Mouse (Mus musculus) CD4-positive, CD25-positive, alpha-beta regulatory T cell, adult 4 months (primary cell): ENCODE measurements at regions not wholly inside any gene's neighbourhood (a gene's known extent, or its start where the extent isn't known, plus 50 kb on each side); places are given as distances from the start of the nearest gene placed in this dataset.
"Not testable (repeated sequence)": the region's sequence is repeated elsewhere in the genome, so short reads cannot be mapped to it uniquely, and the experiment has no call there.

ENCODE experiments used
- ATAC-seq: one replicate; pipeline ENCODE4 v1.8.0; 2017

DNA sequence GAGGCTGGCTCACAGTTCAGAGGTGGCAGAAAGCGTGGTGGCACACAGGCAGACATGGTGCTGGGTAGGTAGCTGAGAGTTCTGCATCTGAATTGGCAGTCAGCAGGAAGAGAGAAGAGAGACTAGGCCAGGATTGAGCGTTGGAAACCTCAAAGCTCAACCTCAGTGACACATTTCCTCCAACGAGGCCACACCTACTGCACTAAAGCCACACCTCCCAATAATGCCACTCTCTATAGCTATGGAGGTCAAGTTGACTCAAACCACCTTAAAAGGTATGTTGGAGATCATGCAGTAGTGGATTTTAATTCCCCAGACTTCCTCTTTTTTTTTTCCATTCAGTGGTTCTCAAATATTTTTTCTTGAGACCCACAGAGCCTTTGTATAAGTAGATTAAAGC, 57.1 kb downstream of the Ccdc54 start:
- ATAC-seq, result no peak

DNA sequence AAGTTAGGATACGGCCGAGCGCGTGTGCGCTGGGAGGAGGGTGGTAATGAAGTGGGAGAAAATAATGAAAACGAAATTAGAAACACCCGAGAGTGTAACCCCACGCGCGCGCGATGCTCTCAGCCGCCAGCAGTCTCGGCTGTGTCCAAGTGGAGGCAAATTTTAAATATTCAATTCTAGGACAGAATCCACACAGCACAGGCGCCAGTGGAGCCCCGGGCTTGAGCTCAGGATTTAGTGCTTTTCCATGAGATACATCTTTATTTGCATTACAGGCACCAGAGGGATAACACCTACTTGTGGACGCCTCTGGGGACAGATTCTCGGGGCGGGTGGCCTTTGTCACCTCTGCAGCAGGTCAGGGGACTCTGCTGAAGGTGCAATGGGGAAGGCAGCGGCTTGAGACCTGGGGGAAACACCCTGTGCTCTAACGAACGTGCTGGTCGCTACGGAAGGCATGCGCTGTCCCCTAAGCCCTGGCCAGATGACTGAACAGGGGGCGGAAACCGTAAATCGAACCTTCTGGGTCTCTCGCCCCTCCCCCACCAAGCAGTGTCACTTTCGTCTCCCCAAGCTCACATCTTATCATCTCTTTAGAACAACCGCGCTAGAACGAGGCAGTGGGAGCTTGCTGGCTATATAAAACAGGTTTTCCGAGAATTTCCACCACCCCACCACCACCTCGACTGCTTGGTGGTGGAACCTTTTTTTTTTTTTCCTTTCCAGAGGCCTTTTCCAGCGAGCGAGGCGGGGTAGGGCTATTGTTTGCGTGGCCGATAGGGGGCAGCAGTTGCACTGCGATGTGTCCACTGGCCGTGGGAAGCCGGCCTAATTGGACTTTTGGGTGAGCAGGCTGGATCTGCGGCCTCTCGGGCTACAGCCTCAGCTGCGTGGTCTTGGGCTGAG, 61.2 kb downstream of the Ccdc54 start:
- ATAC-seq, result peak; percentile 53

DNA sequence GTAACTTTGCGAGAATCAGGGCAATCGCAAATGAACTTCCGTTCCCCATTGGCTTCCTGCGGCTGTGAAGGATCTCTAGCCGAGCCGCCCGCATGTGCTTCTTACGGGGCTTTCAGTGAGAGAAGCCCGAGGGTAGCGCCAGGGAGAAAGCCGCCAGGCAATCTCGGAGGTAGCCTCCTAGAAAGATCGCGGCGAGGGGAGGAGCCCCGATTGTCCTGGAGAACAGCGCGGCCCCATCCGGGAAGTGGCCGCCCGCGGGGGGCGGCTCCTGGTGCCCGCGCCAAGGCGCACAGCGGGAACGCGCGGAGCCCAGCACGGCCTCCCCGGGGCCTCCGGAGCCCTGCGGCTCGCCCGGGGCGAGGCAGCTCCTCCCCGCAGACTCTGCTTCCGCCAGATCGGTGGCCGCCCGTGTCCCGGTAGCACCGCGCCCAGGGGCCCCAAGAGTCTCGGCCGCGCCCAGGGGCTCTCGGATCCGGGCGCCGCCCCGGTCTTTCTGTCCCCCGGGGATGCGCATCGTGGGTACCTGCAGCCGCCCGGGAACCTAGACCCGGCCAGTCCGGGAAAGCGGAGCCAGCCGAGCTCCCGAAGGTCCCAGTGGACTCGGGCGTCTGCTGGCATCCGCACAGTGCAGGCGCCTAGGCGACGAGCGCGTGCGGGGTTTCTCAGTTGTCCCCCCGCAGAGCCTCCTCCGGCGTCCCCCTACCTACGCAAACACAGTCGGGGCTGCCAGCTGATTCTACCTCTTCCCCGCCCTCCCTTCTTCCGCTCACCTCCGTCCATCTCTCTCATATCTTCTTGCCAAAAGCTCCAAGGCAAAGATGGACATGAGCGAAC, 62.1 kb downstream of the Ccdc54 start:
- ATAC-seq, result peak; percentile 60

DNA sequence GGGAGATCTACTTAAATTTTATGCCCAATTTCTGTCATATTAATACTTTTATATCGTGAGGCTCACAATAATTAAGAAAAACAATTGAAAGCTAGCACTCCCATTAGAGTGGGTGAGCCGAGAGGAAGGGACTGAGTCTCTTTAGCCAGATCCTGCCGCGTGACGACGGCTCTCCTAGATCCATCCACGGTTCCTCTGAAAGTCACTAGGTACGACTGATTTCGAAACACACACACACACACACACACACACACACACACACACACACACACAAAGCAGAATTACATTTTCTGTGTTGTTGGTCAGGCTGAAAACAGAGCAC, 62.6 kb downstream of the Ccdc54 start:
- ATAC-seq, result no peak

DNA sequence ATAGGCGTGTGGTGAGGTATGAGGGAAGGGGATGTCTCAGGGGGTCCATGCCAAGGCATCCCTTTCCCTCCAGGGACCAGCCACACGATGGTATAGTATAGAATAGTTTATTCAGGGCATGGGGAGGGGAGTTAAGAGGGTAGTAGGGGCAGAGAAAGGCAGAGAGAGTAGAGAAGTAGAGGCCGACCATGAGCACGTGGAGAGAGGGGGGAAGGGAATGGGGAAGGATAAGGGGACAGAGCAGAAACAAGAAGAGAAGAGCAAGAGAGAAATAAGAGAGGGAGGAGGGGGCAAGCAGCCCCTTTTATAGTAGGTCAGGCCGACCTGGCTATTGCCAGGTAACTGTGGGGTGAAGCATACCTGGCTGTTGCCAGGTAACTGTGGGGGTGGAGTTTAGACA, 64.0 kb downstream of the Ccdc54 start:
- not testable (repeated sequence) for ATAC-seq

DNA sequence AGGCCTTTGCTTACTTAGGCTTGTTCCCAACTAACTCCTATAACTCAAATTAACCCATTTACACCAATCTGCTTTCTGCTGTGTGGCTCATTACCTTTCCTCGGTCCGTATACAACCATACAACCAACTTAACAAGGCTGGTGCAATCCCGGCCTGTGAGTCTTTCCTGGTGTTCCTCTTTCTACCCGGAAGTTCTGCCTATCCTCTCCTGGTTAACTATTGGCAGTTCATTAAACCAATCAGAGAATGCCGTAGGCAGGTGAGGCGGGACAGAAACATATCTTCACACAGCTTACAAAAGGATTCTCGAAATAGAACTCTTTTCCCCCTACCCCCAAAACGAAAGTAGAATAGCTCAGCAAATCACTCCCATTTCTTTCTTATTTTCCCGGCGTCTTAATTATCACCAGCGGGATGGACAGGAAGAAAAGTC, 65.0 kb downstream of the Ccdc54 start:
- no peak for ATAC-seq

DNA sequence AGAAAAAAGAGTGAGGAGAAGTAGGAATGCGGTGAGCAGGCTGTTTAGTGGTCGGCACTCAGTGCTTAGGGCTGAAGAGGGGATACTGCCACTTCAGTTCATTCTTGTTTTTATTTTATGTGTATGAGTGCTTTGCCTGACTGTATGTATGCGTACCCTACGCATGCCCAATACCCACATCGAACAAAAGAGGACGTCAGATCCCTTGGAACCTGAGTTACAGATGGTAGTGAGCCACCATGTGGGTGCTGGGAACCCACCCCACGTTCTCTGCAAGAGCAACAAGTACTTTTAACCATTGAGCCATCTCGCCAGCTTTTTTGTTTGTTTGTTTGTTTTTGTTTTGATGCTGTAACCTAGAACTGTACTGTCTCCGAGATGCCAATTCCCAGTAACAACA, 65.5 kb downstream of the Ccdc54 start:
- ATAC-seq, result no peak

DNA sequence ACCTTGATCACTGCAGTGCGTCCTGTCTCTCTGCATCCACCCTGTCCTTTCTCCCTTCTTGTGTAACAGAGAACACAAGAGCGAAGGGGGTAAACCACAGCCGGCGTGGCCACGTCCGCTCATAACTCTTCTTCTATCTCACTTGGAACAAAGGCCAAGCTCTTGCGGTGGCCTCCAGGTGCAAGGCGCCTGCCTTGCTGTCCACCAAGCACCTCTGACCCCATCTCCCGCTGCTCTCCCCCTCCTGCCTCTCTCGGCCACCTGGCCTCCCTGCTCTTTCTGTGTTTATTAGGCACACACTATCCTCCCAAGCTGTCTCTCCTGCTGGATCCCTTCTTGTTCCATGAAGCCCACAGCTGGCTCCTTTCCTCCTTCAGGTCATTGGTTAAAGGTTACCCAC, 71.3 kb downstream of the Ccdc54 start:
- no peak for ATAC-seq

DNA sequence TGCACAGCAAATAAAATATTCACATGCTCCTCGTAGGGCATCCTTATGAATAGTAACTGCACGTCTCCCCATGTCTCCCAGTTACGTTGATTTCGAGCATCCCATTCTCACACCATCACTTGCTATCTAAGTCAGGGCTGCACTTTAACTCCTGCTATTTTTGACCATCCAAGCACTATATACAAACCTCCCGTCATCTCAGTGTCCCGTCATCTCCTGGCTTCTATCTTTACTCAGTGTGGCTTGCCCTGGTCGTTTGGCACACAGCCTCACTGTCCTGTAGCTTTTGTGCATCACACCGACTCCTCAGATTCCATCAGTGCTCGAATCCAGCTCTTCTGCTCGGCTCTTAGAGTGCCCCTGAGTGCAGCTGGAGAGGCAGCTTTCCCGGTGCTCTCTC, 74.4 kb downstream of the Ccdc54 start:
- ATAC-seq, result no peak

DNA sequence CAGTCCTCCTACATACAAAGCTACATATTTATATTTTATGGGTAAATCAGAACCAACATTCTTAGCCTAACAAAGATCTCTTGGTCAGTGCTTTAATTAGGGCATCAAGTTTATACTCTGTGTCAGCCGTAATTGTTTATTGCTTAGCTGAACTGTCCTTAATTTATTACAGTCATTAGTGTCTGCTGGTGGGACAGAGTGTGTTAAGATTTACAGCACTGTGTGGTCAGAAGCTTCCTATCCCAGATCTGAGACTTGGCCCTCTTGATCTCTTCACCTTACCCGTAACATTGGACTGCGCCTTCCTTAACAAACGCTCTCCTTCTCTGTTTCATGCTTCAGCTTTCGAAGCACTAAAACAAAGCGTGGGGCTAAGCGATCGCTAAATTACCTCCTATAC, 75.9 kb downstream of the Ccdc54 start:
- no peak for ATAC-seq

DNA sequence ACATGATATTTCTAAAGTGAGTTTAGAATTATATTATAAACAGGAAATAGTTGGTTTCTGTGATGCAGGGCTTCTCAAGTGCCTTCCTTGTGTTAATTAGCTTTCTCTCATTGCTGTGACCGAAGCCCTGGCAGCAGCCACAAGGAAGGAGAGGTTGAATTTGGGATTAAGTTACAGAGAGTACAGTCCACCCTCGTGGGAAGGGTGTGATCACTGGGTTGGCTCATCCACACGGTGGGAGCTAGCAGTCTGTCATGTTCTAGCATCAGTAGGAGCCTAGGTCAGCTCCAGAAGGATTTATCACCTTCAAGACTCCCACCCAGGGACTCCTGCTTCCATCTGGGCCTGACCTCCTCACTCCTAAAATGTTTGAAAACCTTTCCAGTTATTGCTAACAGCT, 78.9 kb downstream of the Ccdc54 start:
- no peak for ATAC-seq

DNA sequence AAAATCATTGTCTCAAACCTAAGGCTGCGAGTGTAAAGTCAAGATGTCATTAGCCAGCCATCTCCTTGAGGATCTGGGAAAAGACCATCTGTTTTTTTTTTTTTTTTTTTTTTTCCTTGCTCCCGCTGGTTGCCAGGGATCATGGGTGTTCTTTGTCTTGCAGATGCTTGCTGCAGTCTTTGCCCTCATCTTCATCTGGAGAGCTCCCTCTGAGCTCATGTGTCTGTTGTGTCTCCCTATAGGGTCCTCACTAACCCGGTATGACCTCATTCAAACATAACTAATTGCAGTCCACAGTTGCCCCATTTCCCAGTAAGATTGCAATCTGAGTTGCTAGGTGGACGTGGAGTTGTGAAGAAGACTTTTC, 77.3 kb upstream of the Bbx start:
- ATAC-seq, result no peak

DNA sequence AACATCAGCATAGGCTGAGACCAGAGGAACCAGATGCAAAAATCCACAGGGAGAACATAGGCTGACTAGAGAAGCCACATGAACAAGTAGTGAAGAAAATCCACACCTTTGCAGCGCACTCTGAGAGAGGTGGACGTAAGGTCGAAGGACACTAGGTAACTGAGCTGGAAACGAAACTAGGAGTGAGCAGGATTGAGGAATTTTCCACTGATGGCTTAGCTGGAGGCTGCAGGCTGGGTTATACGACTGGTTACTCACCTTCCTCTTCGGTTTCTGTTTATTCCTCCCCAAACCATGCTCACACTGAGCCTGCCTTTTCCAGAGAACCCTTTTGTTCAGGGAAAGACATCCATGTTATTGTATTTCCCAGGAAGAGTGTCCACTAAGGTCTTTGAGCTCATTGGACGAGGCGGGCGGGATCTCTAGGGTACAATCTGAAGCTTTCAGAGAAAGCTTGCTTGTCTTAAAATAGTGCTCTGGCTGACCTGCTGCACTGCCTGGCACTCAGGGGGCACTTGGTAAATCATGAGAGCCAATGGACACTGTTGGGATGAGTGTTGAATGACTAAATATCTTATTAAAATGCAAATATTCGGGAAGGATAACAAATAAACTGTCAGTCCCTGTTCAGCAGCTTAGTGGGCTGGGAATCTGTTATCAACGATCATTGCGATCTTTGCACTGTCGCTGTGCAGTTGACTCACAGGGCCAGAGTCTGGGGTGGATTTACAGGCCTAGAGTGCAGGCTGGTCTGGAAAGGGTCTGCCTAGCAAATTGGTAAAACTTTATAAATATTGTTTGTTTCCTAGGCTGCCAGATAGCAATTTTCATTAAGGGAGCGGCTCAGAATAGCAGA, 76.7 kb upstream of the Bbx start:
- ATAC-seq, result no peak

DNA sequence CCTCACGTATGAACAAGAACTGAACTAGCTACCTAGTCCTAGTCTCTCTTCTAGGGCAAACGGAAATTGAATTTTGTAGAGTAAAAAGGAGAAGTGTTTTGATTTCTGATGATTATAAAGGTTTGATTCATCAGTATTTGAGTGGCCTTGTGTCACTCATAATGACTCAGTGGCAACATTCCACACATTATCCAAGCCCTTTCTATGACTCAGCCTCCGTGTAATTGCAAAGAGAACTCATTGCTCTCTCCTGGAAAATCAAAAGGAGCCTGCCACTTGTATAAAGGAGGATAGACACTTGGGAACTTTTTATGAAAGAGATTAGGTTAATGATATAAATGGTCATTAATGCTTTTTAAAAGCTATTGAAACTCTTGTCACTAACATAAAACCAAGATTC, 72.4 kb upstream of the Bbx start:
- no peak for ATAC-seq

DNA sequence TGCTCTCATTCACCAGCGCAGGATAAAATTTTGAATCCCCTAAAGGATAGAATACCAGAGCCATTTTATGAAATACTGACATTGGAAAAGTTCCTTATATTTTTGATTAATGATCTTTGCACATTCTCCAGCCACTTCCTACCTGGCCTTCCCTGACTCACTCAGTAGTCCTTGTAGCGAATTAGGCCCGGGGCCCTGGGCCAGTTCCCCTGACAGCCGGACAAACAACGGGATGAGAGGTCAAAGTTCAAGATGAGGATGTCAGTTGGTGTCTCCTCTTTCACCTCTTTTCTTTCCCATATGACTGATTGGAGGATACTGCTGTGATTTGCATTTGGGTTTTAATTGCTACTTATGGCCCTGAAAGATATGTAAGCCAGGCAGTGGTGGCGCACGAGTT, 66.7 kb upstream of the Bbx start:
- ATAC-seq, result no peak

DNA sequence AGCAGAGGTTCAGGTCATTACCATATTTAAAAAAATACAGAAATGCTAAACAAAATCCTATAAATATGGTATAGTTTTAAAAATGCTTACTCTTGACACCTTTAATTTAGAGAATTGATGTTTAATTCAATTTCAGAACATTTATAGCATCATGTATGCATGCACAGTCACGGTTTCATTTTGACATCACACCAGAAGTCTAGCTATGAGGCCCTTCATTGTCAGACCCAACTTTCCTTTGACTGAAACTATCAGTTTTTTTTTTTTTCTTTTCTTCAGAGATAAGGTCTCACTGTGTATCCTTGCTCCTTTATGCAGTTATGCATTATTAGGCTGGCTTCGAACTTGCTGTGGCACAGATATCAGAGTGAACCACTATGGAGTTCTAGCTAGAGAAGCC, 61.5 kb upstream of the Bbx start:
- ATAC-seq, result no peak

DNA sequence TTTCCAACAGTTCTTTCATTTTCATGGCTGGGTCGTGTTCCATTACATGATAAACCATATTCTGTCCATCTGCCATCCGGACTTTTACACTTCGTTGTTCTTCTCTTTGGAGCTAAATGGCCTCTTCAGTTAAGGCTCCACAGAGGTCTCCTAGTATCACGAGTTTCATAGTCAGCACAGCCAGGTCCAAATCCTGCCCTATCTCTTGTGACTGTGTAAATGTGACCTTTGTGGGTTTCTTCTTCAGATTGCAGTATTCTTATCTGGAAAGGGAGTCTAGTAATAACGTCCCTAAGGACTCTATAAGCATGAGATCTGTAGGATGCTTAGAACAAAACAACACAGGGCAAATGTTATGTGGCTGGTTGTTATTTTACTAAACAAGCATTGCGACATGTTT, 57.1 kb upstream of the Bbx start:
- ATAC-seq, result no peak

DNA sequence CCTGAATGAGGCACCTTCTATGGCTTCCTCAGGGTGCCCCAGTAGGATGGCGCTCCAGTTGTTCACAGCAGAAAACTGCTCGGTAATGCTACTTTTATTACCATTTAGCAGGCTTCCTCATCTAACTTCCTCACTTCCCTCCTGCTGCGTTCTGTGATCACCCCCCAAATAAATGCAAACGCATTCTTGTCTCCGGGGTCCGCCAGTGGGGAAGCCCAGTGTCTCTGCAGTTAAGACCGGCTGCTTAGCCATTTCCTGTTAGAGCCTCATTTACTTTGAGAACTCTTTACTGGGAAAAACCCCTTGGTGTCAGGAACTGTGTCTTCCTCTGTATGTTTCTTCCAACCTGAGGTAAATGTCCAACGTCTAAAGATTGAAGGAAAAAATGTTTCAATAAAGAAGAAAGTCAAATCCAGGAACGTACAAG, 50.2 kb upstream of the Bbx start:
- ATAC-seq, result no peak
